Mouse (Mus musculus): ENCODE data around the gene Hoxa5. TPM values are rescaled to one million over a fixed set of nuclear protein-coding genes. Genes with fewer than 3 reads are reported as not detected.

Gene Hoxa5
- total and polyA plus RNA-seq, 3 experiments: 0.26 to 0.96 (median 0.45) TPM

- 18% methylated on average over 14 of the region's 14 CpGs for WGBS
- intact Hi-C loops (cut with DNase I): loop anchor here (5.0 kb wide), 1 partner anchor 34 kb away; no protein-coding TSS in a partner anchor
- peak in 1 of 2 experiments; percentile 20 for DNase-seq
Measured at GRCm38 (mm10) chr6:52218643-52219215, 14.3 kb upstream of the Hoxa5 start.

GRCm38 (mm10) chr6:52217895-52218642 is 13.7 kb upstream of the Hoxa5 start:
- WGBS: 9% methylated on average over 23 of the region's 23 CpGs
- H3K27ac ChIP-seq: no peak overlapping the region
- intact Hi-C loops (cut with DNase I): loop anchor here (5.0 kb wide), 1 partner anchor 34 kb away; no protein-coding TSS in a partner anchor

More at GRCm38 (mm10) chr6:52218643-52219215, 14.3 kb upstream of the Hoxa5 start:
- Histone ChIP-seq H3K27me3 (ENCODE audit: control insufficient read depth, insufficient read depth, low read length) (peaks cover 45% of the 10 kb centered on the region), H3K36me3 (ENCODE audit: control insufficient read depth, insufficient read depth, low read length) (no peaks in the 10 kb centered on the region), H3K4me1 (ENCODE audit: control insufficient read depth, insufficient read depth, low read length) (peaks cover 1% of the 10 kb centered on the region; the same call in 1 of the 2 replicates), H3K79me2 (replicated peaks; ENCODE audit: control insufficient read depth, insufficient read depth, low read length) (no peaks in the 10 kb centered on the region), H3K4me3 (no peak overlapping the region), H3K27ac (no peak overlapping the region), H3K9ac (ENCODE audit: low read depth, low read length) (no peak overlapping the region)
- no peak for TF ChIP-seq POLR2A (IDR thresholded peaks at IDR 0.05; ENCODE audit: insufficient read depth, low read depth, low read length)
- TF ChIP-seq EP300 (IDR thresholded peaks at IDR 0.05; ENCODE audit: insufficient read depth, low read depth, low read length): no peak

GRCm38 (mm10) chr6:52217459-52217768 is 13.0 kb upstream of the Hoxa5 start:
- DNase-seq: peak; percentile 39 to 52
- H3K9ac ChIP-seq (ENCODE audit: low read depth, low read length): no peak overlapping the region

More at GRCm38 (mm10) chr6:52217895-52218642, 13.7 kb upstream of the Hoxa5 start:
- Histone ChIP-seq H3K27me3 (ENCODE audit: control insufficient read depth, insufficient read depth, low read length) (peaks cover 49% of the 10 kb centered on the region), H3K9ac (ENCODE audit: low read depth, low read length) (no peak overlapping the region), H3K79me2 (replicated peaks; ENCODE audit: control insufficient read depth, insufficient read depth, low read length) (no peaks in the 10 kb centered on the region), H3K4me3 (no peak overlapping the region; the same call in 1 of the 2 replicates), H3K36me3 (ENCODE audit: control insufficient read depth, insufficient read depth, low read length) (no peaks in the 10 kb centered on the region), H3K4me1 (ENCODE audit: control insufficient read depth, insufficient read depth, low read length) (peaks cover 1% of the 10 kb centered on the region; the same call in 1 of the 2 replicates)
- peak in 1 of 2 experiments; percentile 25 for DNase-seq
- TF ChIP-seq POLR2A (IDR thresholded peaks at IDR 0.05; ENCODE audit: insufficient read depth, low read depth, low read length): no peak
- TF ChIP-seq CTCF (IDR thresholded peaks at IDR 0.05): no peak
- no peak for TF ChIP-seq EP300 (IDR thresholded peaks at IDR 0.05; ENCODE audit: insufficient read depth, low read depth, low read length)

DNA sequence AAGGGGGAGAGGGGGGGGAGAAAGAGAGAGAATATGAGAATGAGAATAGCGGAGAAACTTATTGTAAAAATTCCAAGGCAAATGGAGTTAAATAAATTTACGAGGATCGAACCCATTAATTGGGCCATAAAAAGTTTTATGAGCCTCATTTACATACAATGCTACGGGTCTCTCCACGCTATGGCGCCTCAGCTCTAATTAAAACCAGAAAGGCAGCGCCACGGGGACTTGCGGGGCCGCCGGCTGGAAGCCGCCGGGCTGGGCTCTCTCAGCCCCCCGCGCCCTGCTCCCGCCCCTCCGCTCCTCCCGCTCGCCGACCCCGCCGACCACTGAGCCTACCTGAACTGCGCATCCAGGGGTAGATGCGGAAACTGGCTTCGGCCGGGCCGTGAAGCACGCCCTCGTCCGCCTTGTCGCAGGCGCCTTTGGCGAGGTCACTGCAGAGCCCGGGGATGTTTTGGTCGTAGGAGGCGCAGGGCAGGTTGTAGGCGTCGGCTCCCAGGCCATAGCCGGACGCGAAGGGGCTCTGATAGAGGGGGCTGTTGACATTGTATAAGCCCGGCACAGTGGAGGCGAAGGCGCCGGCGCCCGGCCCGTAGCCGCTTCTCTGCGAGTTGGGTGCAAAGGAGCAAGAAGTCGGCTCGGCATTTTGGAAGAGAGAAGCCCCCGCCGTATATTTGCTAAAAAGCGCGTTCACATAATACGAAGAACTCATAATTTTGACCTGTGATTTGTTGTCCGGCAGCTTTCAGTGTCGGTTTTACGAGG is 12.5 kb upstream of the Hoxa5 start:
- no peaks in the 10 kb centered on the region for H3K36me3 ChIP-seq (ENCODE audit: control insufficient read depth, insufficient read depth, low read length)
- TF ChIP-seq POLR2A (IDR thresholded peaks at IDR 0.05; ENCODE audit: insufficient read depth, low read depth, low read length): no peak
- TF ChIP-seq EP300 (IDR thresholded peaks at IDR 0.05; ENCODE audit: insufficient read depth, low read depth, low read length): no peak
- peak overlapping the region; percentile 28 for H3K4me3 ChIP-seq
- DNase-seq: peak; percentile 19 to 47
- H3K27ac ChIP-seq: no peak overlapping the region
- H3K4me1 ChIP-seq (ENCODE audit: control insufficient read depth, insufficient read depth, low read length): peaks cover 1% of the 10 kb centered on the region
- 3% methylated on average over 60 of the region's 60 CpGs for WGBS
- peaks cover 54% of the 10 kb centered on the region for H3K27me3 ChIP-seq (ENCODE audit: control insufficient read depth, insufficient read depth, low read length)
- no peaks in the 10 kb centered on the region for H3K79me2 ChIP-seq (replicated peaks; ENCODE audit: control insufficient read depth, insufficient read depth, low read length)
- intact Hi-C loops (cut with DNase I): loop anchor here (5.0 kb wide), 1 partner anchor 35 kb away; no protein-coding TSS in a partner anchor
- no peak overlapping the region for H3K9ac ChIP-seq (ENCODE audit: low read depth, low read length)

More at GRCm38 (mm10) chr6:52217459-52217768, 13.0 kb upstream of the Hoxa5 start:
- Histone ChIP-seq H3K4me1 (ENCODE audit: control insufficient read depth, insufficient read depth, low read length) (peaks cover 1% of the 10 kb centered on the region), H3K4me3 (peak overlapping the region; percentile 28), H3K27ac (no peak overlapping the region), H3K27me3 (ENCODE audit: control insufficient read depth, insufficient read depth, low read length) (peaks cover 54% of the 10 kb centered on the region), H3K36me3 (ENCODE audit: control insufficient read depth, insufficient read depth, low read length) (no peaks in the 10 kb centered on the region), H3K79me2 (replicated peaks; ENCODE audit: control insufficient read depth, insufficient read depth, low read length) (no peaks in the 10 kb centered on the region)
- intact Hi-C loops (cut with DNase I): loop anchor here (5.0 kb wide), 1 partner anchor 35 kb away; no protein-coding TSS in a partner anchor
- 4% methylated on average over 25 of the region's 25 CpGs for WGBS
- TF ChIP-seq CTCF (IDR thresholded peaks at IDR 0.05): no peak
- no peak for TF ChIP-seq EP300 (IDR thresholded peaks at IDR 0.05; ENCODE audit: insufficient read depth, low read depth, low read length)
- no peak for TF ChIP-seq POLR2A (IDR thresholded peaks at IDR 0.05; ENCODE audit: insufficient read depth, low read depth, low read length)

DNA sequence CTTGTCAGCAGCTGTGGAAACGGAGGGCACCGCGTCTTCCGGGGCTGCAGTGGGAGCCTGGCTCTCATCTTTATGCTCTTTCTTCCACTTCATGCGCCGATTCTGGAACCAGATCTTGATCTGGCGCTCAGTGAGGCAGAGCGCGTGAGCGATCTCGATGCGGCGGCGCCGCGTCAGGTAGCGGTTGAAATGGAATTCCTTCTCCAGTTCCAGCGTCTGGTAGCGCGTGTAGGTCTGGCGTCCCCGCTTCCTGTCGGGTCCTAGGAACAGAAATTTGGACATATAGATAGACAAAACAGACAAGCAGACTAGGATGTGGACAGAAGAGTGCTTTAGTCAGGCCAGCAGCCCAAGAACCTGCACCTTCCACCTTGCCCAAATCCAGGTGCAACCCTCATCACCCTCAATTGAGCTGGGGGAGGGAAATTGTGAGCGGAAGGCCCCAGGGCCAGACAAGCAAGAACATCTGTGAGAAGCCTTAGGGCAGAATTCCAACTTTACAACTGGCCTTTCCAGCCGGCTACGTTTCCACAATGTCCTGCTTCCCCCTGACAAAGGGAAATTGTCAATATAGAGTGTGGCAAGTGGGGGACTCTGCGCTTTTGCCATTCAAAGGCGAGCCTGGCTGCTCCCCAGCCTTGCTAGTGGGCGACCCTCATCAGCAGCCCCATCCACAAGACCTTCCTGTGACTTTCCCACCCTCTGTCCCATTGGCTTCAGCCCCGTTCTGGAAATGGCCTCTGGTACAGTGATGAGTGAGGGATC is 11.6 kb upstream of the Hoxa5 start:
- no peaks in the 10 kb centered on the region for H3K36me3 ChIP-seq (ENCODE audit: control insufficient read depth, insufficient read depth, low read length)
- H3K27ac ChIP-seq: no peak overlapping the region
- WGBS: 4% methylated on average over 30 of the region's 30 CpGs
- H3K79me2 ChIP-seq (replicated peaks; ENCODE audit: control insufficient read depth, insufficient read depth, low read length): no peaks in the 10 kb centered on the region
- H3K9ac ChIP-seq (ENCODE audit: low read depth, low read length): no peak overlapping the region
- DNase-seq: peak; percentile 3 to 27
- H3K4me1 ChIP-seq (ENCODE audit: control insufficient read depth, insufficient read depth, low read length): no peaks in the 10 kb centered on the region; the same call in 1 of the 2 replicates
- intact Hi-C loops (cut with DNase I): loop anchor here (5.0 kb wide), 1 partner anchor 36 kb away; no protein-coding TSS in a partner anchor
- no peak overlapping the region for H3K4me3 ChIP-seq
- peaks cover 50% of the 10 kb centered on the region for H3K27me3 ChIP-seq (ENCODE audit: control insufficient read depth, insufficient read depth, low read length)
- TF ChIP-seq CTCF (IDR thresholded peaks at IDR 0.05) (no peak), POLR2A (IDR thresholded peaks at IDR 0.05; ENCODE audit: insufficient read depth, low read depth, low read length) (no peak), EP300 (IDR thresholded peaks at IDR 0.05; ENCODE audit: insufficient read depth, low read depth, low read length) (no peak)
